18 mouse cellular contexts compared by ENCODE assay signal in the genomic region with DNA sequence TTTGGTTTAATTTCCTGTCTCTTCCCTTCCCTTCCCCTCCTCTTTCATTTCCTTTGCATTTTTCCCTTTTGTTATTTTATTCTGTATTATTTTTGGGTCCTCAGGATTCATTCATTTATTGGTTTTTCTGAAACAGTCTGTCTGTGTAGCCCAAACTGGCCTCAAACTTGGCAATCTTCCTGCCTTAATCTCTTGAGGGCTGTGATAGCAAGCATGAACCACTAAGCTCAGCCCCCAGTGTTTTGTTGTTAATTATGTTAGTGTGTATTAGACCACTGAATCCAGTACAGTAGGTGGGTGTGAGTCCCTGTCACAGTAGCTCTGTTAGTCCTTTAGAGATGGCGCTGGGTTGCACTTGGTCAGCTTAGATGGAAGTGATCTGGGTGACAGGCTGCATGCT.
"Had no signal": no experiment of that assay in that cellular context is flagged by ENCODE, and none has a peak within 500 bp of the region (broad histone marks: within the 10 kb centered on the region; RNA-seq: fewer than 3 reads in every experiment).

No protein-coding gene starts in this region.

- H3K9ac ChIP-seq: liver, embryonic 13.5 days; neural tube, embryonic 12.5 days; neural tube, embryonic 15.5 days had no signal

- H3K9me3 ChIP-seq: liver, embryonic 13.5 days; neural tube, embryonic 12.5 days; neural tube, embryonic 15.5 days had no signal

- DNase-seq: kidney, adult 2 months; kidney, postnatal 25 days; layer of hippocampus, adult 9-11 months; liver, embryonic 13.5 days; lung, adult 2 months; lung, postnatal 36 days; right cerebral cortex, adult 18-20 months; right cerebral cortex, postnatal 14 days; right cerebral cortex, postnatal 4 days; thymus, adult 2 months; thymus, postnatal 14 days; thymus, postnatal 4 days had no signal

- H3K27ac ChIP-seq: kidney, postnatal 0 days; layer of hippocampus, adult 2 months; liver, embryonic 13.5 days; neural tube, embryonic 12.5 days; neural tube, embryonic 15.5 days; stomach, postnatal 0 days had no signal

- H3K36me3 ChIP-seq: liver, embryonic 13.5 days; neural tube, embryonic 12.5 days; neural tube, embryonic 15.5 days had no signal

- H3K4me2 ChIP-seq: liver, embryonic 13.5 days; neural tube, embryonic 12.5 days; neural tube, embryonic 15.5 days had no signal

- H3K4me3 ChIP-seq: layer of hippocampus, adult 2 months; liver, embryonic 13.5 days; neural tube, embryonic 12.5 days; neural tube, embryonic 15.5 days had no signal

- H3K4me1 ChIP-seq: liver, embryonic 13.5 days had no signal

- H3K27me3 ChIP-seq: liver, embryonic 13.5 days; neural tube, embryonic 12.5 days; neural tube, embryonic 15.5 days had no signal

- ATAC-seq: lung, postnatal 0 days had no signal
